Mouse (Mus musculus) limb, embryonic 14.5 days (tissue): ENCODE results near the gene Tmbim4. TPM values are rescaled to one million over a fixed set of nuclear protein-coding genes. Genes with fewer than 3 reads are reported as not detected.

ENCODE experiments used
- ATAC-seq: fragments of 200-750 bp; cut with Nextera tagmentation; 2 replicates; pipeline ENCODE4 v1.8.0; 2017; ENCODE audit warnings: low read depth, moderate number of reproducible peaks, moderate TSS enrichment; ENCODE audit not compliant: low FRiP score
- DNase-seq: peaks from one replicate; pipeline ENCODE4 v3.0.0-alpha.2; 2015; ENCODE audit warnings: low spot score
- H3K27ac ChIP-seq: fragments of 300-500 bp; sonication (generic); replicated peaks from 2 replicates; pipeline ENCODE4 v1.5.1; 2014; ENCODE audit warnings: low read depth, mild to moderate bottlenecking, low read length, moderate library complexity, mixed read lengths
- H3K27me3 ChIP-seq: fragments of 300-500 bp; sonication (generic); 2 replicates; pipeline ENCODE4 v1.6.1; 2014; ENCODE audit warnings: low read length, mixed read lengths; ENCODE audit not compliant: control insufficient read depth, insufficient read depth
- H3K36me3 ChIP-seq: fragments of 300-500 bp; sonication (generic); 2 replicates; pipeline ENCODE4 v1.6.1; 2014; ENCODE audit warnings: mild to moderate bottlenecking, low read length, moderate library complexity, mixed read lengths; ENCODE audit not compliant: control insufficient read depth, insufficient read depth
- H3K4me1 ChIP-seq: fragments of 300-500 bp; sonication (generic); 2 replicates; pipeline ENCODE4 v1.6.1; 2014; ENCODE audit warnings: antibody characterized with exemption, low read length, mixed read lengths; ENCODE audit not compliant: control insufficient read depth, insufficient read depth
- H3K4me2 ChIP-seq: fragments of 300-500 bp; sonication (generic); replicated peaks from 2 replicates; pipeline ENCODE4 v1.6.1; 2014; ENCODE audit warnings: low read depth, mild to moderate bottlenecking, low read length, moderate library complexity; ENCODE audit not compliant: severe bottlenecking
- H3K4me3 ChIP-seq: fragments of 300-500 bp; sonication (generic); replicated peaks from 2 replicates; pipeline ENCODE4 v1.5.1; 2014; ENCODE audit warnings: low read length
- H3K9ac ChIP-seq: fragments of 300-500 bp; sonication (generic); 2 replicates; pipeline ENCODE4 v1.6.1; 2014; ENCODE audit warnings: mild to moderate bottlenecking, low read depth, low read length, moderate library complexity; ENCODE audit not compliant: severe bottlenecking
- H3K9me3 ChIP-seq: fragments of 300-500 bp; sonication (generic); 2 replicates; pipeline ENCODE4 v1.6.1; 2016; ENCODE audit warnings: low read length; ENCODE audit not compliant: control insufficient read depth
- POLR2A ChIP-seq: fragments of 200-500 bp; IDR thresholded peaks from 2 replicates; pipeline ENCODE4 v1.8.0; 2012; ENCODE audit warnings: inconsistent platforms, mild to moderate bottlenecking, moderate library complexity, borderline replicate concordance; ENCODE audit not compliant: insufficient read depth, insufficient read length; ENCODE audit errors: extremely low read depth
- WGBS: fragments of 180-500 bp; shearing (Covaris S2); extraction: QIAGEN DNeasy Blood & Tissue Kit; methylation state at CpG from one replicate; pipeline ENCODE4 v1.1.7; 2014; 5-methylcytosine and 5-hydroxymethylcytosine counted together
- polyA plus RNA-seq, 2 experiments: library from polyadenylated mRNA; depleted of rRNA in 1 of 2; stranded (reverse) in 1 of 2; unstranded in 1 of 2; fragments of >200 nt; fragmentation: Nextera tagmentation in 1 of 2; extraction: Ambion mirVana in 1 of 2; gene quantifications; 2 replicates each; pipeline versions ENCODE4 v1.2.1 to v1.2.3; 2012 to 2014

Tmbim4 gene
- polyA plus RNA-seq, 2 experiments, result 84.1 to 106 TPM

DNA sequence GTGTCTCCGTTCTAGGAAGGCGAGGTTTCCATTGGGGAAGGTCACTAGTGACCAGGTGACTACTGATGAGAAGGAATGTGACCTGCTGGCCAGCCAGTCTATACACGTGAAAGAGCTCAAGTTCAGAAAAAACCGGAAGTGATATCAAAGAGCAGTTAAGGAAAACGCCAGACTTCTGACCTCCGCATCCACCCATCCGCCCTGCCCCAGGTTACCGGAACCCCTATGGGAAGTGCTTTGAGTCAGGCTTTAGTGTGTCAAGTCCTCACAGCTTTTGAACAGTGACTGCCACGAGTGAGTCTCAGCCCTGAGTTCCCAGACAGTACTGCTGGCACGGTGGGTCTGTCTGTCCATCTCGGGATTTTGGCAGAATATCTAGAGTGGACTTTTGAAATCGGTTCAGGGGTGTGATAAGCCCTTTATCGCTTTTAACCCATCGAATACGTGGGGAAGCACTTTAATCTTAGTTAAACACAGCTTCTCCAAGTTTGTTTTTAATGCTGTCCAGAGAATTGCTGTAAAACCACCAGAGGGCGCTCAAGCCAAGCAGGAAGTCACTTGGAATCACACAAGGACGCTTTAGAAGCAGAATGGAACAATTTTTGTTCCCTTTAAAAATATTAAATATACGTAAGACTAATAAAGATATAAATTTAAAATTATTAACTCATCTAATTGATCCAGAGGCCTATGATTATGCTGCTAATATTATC is 32.4 kb downstream of the Tmbim4 start:
- ATAC-seq (peak; percentile 49; the same call in 1 of the 2 replicates), DNase-seq (peak; percentile 78)
- peaks cover 24% of the 10 kb centered on the region for H3K36me3 ChIP-seq
- H3K9me3 ChIP-seq, result no peaks in the 10 kb centered on the region
- H3K27me3 ChIP-seq, result no peaks in the 10 kb centered on the region
- no peak overlapping the region for H3K4me3 ChIP-seq
- H3K4me2 ChIP-seq, result 0 out of 2 replicates have a peak overlapping the region, but pooled peaks have one; percentile 26
- TF ChIP-seq POLR2A, result no peak
- 27% methylated on average over 18 of the region's 18 CpGs for WGBS
- 0 out of 2 replicates have a peak overlapping the region, but pooled peaks have one; percentile 6 for H3K9ac ChIP-seq
- peaks cover 5% of the 10 kb centered on the region; the same call in 1 of the 2 replicates for H3K4me1 ChIP-seq
- H3K27ac ChIP-seq, result no peak overlapping the region

- DNase-seq (peak; percentile 37), ATAC-seq (peak; percentile 42; the same call in 1 of the 2 replicates)
- 45% methylated on average over 9 of the region's 9 CpGs for WGBS
- H3K4me1 ChIP-seq, result peaks cover 5% of the 10 kb centered on the region; the same call in 1 of the 2 replicates
- no peaks in the 10 kb centered on the region for H3K27me3 ChIP-seq
- no peak overlapping the region for H3K4me3 ChIP-seq
- H3K27ac ChIP-seq, result no peak overlapping the region
- TF ChIP-seq POLR2A, result no peak
- no peaks in the 10 kb centered on the region for H3K9me3 ChIP-seq
- H3K4me2 ChIP-seq, result no peak overlapping the region
- H3K36me3 ChIP-seq, result peaks cover 4% of the 10 kb centered on the region; the same call in 1 of the 2 replicates
- no peak overlapping the region for H3K9ac ChIP-seq
Observed at GRCm38 (mm10) chr10:120236855-120237254, 35.5 kb downstream of the Tmbim4 start.

DNA sequence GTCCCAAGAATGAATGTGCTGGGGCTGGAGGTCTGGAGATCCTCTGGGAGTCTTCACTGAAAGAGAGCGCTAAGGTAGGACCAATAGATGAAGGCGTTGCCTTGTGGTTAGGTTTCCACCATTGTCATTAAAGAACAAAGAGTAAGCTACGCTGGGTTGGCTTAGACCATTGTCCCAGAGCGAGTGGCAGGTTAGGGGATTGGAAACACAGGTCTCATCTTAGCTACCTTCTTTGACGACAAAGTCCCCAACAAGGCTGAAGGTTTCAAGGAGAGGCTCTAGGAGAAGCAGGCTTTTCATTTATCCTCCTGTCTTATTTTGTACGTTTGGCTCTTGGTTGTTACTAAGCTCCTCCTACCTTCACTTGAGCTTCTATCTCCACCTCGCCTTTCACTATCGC is 36.9 kb downstream of the Tmbim4 start:
- Histone ChIP-seq H3K36me3 (no peaks in the 10 kb centered on the region), H3K27ac (no peak overlapping the region), H3K4me3 (no peak overlapping the region), H3K27me3 (no peaks in the 10 kb centered on the region), H3K4me1 (peaks cover 5% of the 10 kb centered on the region; the same call in 1 of the 2 replicates), H3K4me2 (no peak overlapping the region), H3K9ac (no peak overlapping the region), H3K9me3 (no peaks in the 10 kb centered on the region)
- TF ChIP-seq POLR2A, result no peak
- DNase-seq, result no peak
- ATAC-seq, result no peak
- WGBS, result 88% methylated on average over 8 of the region's 8 CpGs

GRCm38 (mm10) chr10:120239476-120239875 is 38.1 kb downstream of the Tmbim4 start:
- WGBS, result 67% methylated on average over 6 of the region's 6 CpGs
- no peak for TF ChIP-seq POLR2A
- H3K27me3 ChIP-seq, result no peaks in the 10 kb centered on the region
- DNase-seq, result no peak
- no peaks in the 10 kb centered on the region for H3K9me3 ChIP-seq
- H3K36me3 ChIP-seq, result no peaks in the 10 kb centered on the region
- no peak overlapping the region for H3K27ac ChIP-seq
- H3K4me3 ChIP-seq, result no peak overlapping the region
- H3K9ac ChIP-seq, result no peak overlapping the region
- ATAC-seq, result no peak
- peaks cover 5% of the 10 kb centered on the region; the same call in 1 of the 2 replicates for H3K4me1 ChIP-seq
- no peak overlapping the region for H3K4me2 ChIP-seq

DNA sequence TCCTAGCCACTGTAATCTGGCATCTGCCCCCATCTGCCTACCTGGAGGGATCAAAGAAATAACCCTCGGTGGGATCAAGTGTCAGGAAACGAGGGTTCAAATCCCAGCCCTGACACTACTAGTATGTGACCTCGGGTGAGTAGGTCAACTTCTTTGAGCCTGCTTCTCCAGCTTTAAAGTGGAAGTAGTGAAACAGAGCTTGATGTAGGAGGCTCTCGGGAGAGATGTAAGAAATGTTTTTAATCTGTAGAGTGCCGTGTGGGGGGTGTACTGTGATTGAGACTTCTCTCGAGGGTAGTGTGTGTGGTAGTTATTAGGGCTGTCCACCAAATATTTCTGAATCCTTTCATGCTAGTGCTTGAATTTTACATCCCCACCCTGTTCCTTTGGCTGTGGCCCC is 41.0 kb downstream of the Tmbim4 start:
- DNase-seq (no peak), ATAC-seq (no peak)
- H3K4me1 ChIP-seq, result peaks cover 19% of the 10 kb centered on the region
- no peak for TF ChIP-seq POLR2A
- H3K27ac ChIP-seq, result no peak overlapping the region
- no peak overlapping the region for H3K4me2 ChIP-seq
- 23% methylated on average over 6 of the region's 6 CpGs for WGBS
- no peaks in the 10 kb centered on the region for H3K27me3 ChIP-seq
- no peaks in the 10 kb centered on the region for H3K36me3 ChIP-seq
- no peak overlapping the region for H3K9ac ChIP-seq
- H3K9me3 ChIP-seq, result no peaks in the 10 kb centered on the region
- no peak overlapping the region for H3K4me3 ChIP-seq
